Mouse (Mus musculus): ENCODE results near the gene Tmprss11c.

GRCm38 (mm10) chr5:86244275-86244674 is 44.8 kb downstream of the Tmprss11c start:
- TF ChIP-seq CTCF (IDR thresholded peaks at IDR 0.05; ENCODE audit: control insufficient read depth, insufficient read depth, insufficient read length) (no peak), MYOG (IDR thresholded peaks at IDR 0.05; ENCODE audit: control insufficient read depth, extremely low read depth, insufficient read length) (no peak), MYOD1 (IDR thresholded peaks at IDR 0.05; ENCODE audit: control insufficient read depth, insufficient read length, low read depth) (no peak), USF1 (IDR thresholded peaks at IDR 0.05; ENCODE audit: low read depth) (no peak)
